Mouse (Mus musculus): ENCODE measurements around the gene Gm20662. TPM values are rescaled to one million over a fixed set of nuclear protein-coding genes. Genes with fewer than 3 reads are reported as not detected.

Gene Gm20662
- polyA plus RNA-seq, 1 experiment from 2014 or later = 0.55 TPM

DNA sequence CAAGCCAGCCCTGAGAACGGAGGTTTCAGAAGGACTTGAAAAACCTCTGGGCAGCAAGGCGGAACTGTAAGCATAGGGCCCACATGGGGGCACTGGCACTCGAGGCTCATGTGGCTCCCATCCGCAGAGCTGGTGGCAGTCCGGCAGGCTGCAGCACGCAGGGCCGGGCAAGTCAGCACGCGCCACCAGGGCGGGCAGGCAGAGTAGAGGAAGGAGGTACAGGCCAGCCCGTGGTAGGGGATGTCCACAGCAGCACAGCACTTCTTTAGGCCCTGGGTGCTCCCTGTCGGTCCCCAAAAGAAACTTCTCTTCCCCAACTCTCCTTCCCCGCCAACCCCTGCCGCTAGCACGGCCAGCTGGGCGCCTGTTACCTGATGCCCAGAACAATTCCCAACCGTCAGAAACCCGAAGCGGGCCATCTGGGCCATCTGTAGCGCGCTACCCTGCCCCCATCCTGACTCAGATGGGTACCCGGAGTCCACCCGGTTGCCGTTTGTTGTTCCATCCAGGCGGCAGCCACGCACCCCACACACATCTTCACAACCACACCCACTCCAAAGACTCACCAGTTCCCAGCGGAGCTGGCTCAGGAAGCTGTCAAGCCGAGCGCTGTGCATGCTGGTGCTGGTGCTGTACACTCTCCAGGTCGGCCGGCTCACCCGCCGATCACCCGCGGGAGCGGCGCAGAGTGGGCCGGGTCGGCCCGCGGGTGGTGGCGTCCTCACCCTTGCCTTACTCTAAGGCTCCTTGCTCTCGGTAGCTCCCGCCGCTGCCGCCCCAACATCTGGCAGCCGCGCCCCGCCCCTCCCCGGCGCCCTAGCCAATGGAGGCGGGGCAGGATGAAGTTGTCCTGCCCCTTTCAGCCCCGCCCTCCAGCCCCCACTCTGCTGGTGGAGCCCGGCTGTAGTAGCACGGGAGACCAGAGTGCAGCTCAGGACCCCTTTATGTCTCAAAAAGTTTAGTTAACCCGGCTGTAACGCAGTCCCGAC lies 10.7 kb upstream of the Gm20662 start, which contains the start of gene Inka1:
Gene Inka1 (minus strand): TSS at position 749 of the 989 bp plus-strand sequence.
- Histone ChIP-seq H3K36me3 (ENCODE audit: control insufficient read depth, insufficient read depth, low read length) (peaks cover 11% of the 10 kb centered on the region), H3K9me3 (ENCODE audit: control insufficient read depth, low read length) (no peaks in the 10 kb centered on the region), H3K27ac (replicated peaks in 1 of 2; ENCODE audit: control insufficient read depth in 1 of 2, insufficient read depth in 1 of 2, low read depth in 2 of 2, low read length in 2 of 2) (peak within 1 kb of the TSS; percentile 99 to 100), H3K4me3 (ENCODE audit: control insufficient read depth in 1 of 2, insufficient read depth in 1 of 2, low read depth in 1 of 2, low read length in 2 of 2) (peak within 1 kb of the TSS; percentile 60 to 84), H3K4me2 (ENCODE audit: low read length) (peak within 1 kb of the TSS; percentile 85), H3K4me1 (ENCODE audit: control insufficient read depth in 2 of 2, insufficient read depth in 2 of 2, low read length in 2 of 2) (peaks cover 44 to 47% of the 10 kb centered on the region in 2 experiments), H3K9ac (ENCODE audit: low read length) (peak within 1 kb of the TSS; percentile 89), H3K27me3 (ENCODE audit: control insufficient read depth, insufficient read depth, low read length) (no peaks in the 10 kb centered on the region)
- peak; percentile 55 for ATAC-seq (ENCODE audit: insufficient number of reproducible peaks, insufficient read depth, low FRiP score, low read depth)
- under 1% methylated on average over 58 of the region's 58 CpGs for WGBS

DNA sequence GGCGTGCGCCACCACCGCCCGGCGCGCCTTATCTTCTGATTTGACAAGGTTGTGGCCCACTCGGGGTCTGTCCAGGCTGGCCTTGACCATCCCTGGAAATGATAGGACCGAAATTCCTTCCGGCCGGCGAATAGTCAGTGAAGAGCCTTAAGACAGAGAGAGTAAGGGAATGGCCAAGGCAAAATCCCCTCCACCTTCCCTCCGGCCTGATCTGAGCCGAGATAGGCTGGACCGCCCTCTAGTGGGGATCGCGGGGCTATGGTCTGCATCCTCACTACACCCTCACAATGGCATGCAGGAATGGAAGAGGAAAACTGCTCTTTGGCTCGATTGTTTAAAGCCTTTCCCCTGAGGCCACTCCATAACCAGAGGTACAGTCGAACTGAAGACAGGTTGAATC lies 9.8 kb upstream of the Gm20662 start:
- H3K4me2 ChIP-seq (ENCODE audit: low read length) = peak overlapping the region; percentile 85
- peak overlapping the region; percentile 36 to 99; a peak in 2 of 4 replicates for H3K27ac ChIP-seq (replicated peaks in 1 of 2; ENCODE audit: control insufficient read depth in 1 of 2, insufficient read depth in 1 of 2, low read depth in 2 of 2, low read length in 2 of 2)
- peak overlapping the region; percentile 60 to 84 for H3K4me3 ChIP-seq (ENCODE audit: control insufficient read depth in 1 of 2, insufficient read depth in 1 of 2, low read depth in 1 of 2, low read length in 2 of 2)
- 4% methylated on average over 18 of the region's 18 CpGs for WGBS
- H3K9ac ChIP-seq (ENCODE audit: low read length) = peak overlapping the region; percentile 89
- H3K36me3 ChIP-seq (ENCODE audit: control insufficient read depth, insufficient read depth, low read length) = peaks cover 11% of the 10 kb centered on the region
- H3K9me3 ChIP-seq (ENCODE audit: control insufficient read depth, low read length) = no peaks in the 10 kb centered on the region
- H3K27me3 ChIP-seq (ENCODE audit: control insufficient read depth, insufficient read depth, low read length) = no peaks in the 10 kb centered on the region
- ATAC-seq (ENCODE audit: insufficient number of reproducible peaks, insufficient read depth, low FRiP score, low read depth) = peak; percentile 35
- peaks cover 35 to 37% of the 10 kb centered on the region in 2 experiments for H3K4me1 ChIP-seq (ENCODE audit: control insufficient read depth in 2 of 2, insufficient read depth in 2 of 2, low read length in 2 of 2)

DNA sequence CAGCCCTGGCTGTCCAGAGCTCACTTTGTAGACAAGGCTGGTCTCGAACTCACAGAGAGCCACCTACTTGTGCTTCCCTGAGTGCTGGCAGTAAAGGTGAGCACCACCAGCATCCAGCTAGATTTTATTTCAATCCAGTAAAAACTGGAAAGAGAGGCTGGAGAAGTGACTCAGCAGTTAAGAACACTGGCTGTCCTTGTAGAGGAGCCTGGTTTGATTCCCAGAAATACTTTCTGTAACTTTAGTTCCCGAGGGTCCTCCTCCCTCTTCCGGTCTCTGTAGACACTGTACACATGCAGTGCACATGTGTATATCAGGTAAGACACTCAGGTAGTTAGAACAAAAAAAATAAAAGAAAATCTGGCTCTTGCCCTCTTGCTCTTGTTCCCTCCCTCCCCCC lies 8.2 kb upstream of the Gm20662 start:
- H3K27ac ChIP-seq (replicated peaks in 1 of 2; ENCODE audit: control insufficient read depth in 1 of 2, insufficient read depth in 1 of 2, low read depth in 2 of 2, low read length in 2 of 2) = no peak overlapping the region
- H3K4me1 ChIP-seq (ENCODE audit: control insufficient read depth in 2 of 2, insufficient read depth in 2 of 2, low read length in 2 of 2) = peaks cover 21% of the 10 kb centered on the region in 2 experiments
- no peaks in the 10 kb centered on the region for H3K9me3 ChIP-seq (ENCODE audit: control insufficient read depth, low read length)
- H3K4me2 ChIP-seq (ENCODE audit: low read length) = no peak overlapping the region
- H3K27me3 ChIP-seq (ENCODE audit: control insufficient read depth, insufficient read depth, low read length) = no peaks in the 10 kb centered on the region
- no peak for ATAC-seq (ENCODE audit: insufficient number of reproducible peaks, insufficient read depth, low FRiP score, low read depth)
- peaks cover 11% of the 10 kb centered on the region for H3K36me3 ChIP-seq (ENCODE audit: control insufficient read depth, insufficient read depth, low read length)
- no peak overlapping the region for H3K9ac ChIP-seq (ENCODE audit: low read length)
- no peak overlapping the region for H3K4me3 ChIP-seq (ENCODE audit: control insufficient read depth in 1 of 2, insufficient read depth in 1 of 2, low read depth in 1 of 2, low read length in 2 of 2)
- 65% methylated on average over 3 of the region's 3 CpGs for WGBS

DNA sequence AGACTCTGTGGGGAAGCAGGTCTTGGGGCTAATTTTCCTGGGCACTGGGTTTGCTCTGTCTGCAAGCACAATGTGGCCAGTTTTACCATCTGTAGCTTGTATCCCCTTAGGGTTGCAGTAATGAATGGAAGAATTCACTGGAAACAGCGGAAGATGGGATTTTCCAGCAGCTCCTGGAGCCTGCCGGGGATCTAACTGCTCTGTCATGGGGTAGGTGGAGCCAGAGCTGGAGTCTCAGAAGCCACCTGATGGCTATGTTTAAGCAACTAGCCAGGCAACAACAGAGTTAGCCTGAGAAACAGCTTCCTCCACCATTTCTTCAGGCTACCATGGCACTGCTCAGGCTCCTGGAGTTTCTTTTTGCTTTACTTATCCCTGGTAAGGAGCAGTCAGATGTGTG lies 4.0 kb upstream of the Gm20662 start, which contains the start of gene Cdhr4:
Gene Cdhr4 (plus strand): TSS at position 301 of the 400 bp plus-strand sequence.
- H3K27ac ChIP-seq (replicated peaks in 1 of 2; ENCODE audit: control insufficient read depth in 1 of 2, insufficient read depth in 1 of 2, low read depth in 2 of 2, low read length in 2 of 2) = no peak within 1 kb of the TSS
- no peaks in the 10 kb centered on the region for H3K36me3 ChIP-seq (ENCODE audit: control insufficient read depth, insufficient read depth, low read length)
- whole genome bisulfite sequencing = 72% methylated on average over 2 of the region's 2 CpGs
- no peak for ATAC-seq (ENCODE audit: insufficient number of reproducible peaks, insufficient read depth, low FRiP score, low read depth)
- no peak within 1 kb of the TSS for H3K4me2 ChIP-seq (ENCODE audit: low read length)
- peaks cover 4 to 12% of the 10 kb centered on the region in 2 experiments; a peak in 2 of 4 replicates for H3K4me1 ChIP-seq (ENCODE audit: control insufficient read depth in 2 of 2, insufficient read depth in 2 of 2, low read length in 2 of 2)
- H3K27me3 ChIP-seq (ENCODE audit: control insufficient read depth, insufficient read depth, low read length) = no peaks in the 10 kb centered on the region
- H3K9me3 ChIP-seq (ENCODE audit: control insufficient read depth, low read length) = no peaks in the 10 kb centered on the region
- no peak within 1 kb of the TSS for H3K9ac ChIP-seq (ENCODE audit: low read length)
- no peak within 1 kb of the TSS for H3K4me3 ChIP-seq (ENCODE audit: control insufficient read depth in 1 of 2, insufficient read depth in 1 of 2, low read depth in 1 of 2, low read length in 2 of 2)

DNA sequence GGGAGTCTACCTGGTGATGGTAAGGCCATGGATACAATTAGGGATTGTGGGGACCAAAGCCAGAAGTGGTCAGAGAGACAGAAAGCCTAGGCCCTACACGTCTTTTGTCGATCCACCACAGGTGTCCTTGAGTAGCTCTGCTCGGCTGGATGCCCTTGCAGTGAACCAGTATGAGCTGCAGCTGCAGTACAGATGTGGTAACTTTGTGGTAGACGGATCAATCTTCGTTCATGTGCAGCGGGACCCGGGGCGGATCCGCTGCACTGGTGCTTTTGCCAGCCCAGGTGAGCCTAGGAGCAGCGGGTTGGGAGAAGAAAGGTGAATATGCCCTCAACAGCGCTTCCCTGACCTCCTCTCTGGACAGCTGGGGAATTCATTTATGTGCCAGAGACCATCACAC lies 3.1 kb upstream of the Gm20662 start:
- no peak for ATAC-seq (ENCODE audit: insufficient number of reproducible peaks, insufficient read depth, low FRiP score, low read depth)
- Histone ChIP-seq H3K36me3 (ENCODE audit: control insufficient read depth, insufficient read depth, low read length) (no peaks in the 10 kb centered on the region), H3K4me3 (ENCODE audit: control insufficient read depth in 1 of 2, insufficient read depth in 1 of 2, low read depth in 1 of 2, low read length in 2 of 2) (no peak overlapping the region), H3K9me3 (ENCODE audit: control insufficient read depth, low read length) (no peaks in the 10 kb centered on the region), H3K27ac (replicated peaks in 1 of 2; ENCODE audit: control insufficient read depth in 1 of 2, insufficient read depth in 1 of 2, low read depth in 2 of 2, low read length in 2 of 2) (no peak overlapping the region), H3K4me2 (ENCODE audit: low read length) (no peak overlapping the region), H3K9ac (ENCODE audit: low read length) (no peak overlapping the region), H3K27me3 (ENCODE audit: control insufficient read depth, insufficient read depth, low read length) (no peaks in the 10 kb centered on the region), H3K4me1 (ENCODE audit: control insufficient read depth in 2 of 2, insufficient read depth in 2 of 2, low read length in 2 of 2) (peaks cover 4 to 12% of the 10 kb centered on the region in 2 experiments; a peak in 2 of 4 replicates)
- 87% methylated on average over 11 of the region's 11 CpGs for WGBS

DNA sequence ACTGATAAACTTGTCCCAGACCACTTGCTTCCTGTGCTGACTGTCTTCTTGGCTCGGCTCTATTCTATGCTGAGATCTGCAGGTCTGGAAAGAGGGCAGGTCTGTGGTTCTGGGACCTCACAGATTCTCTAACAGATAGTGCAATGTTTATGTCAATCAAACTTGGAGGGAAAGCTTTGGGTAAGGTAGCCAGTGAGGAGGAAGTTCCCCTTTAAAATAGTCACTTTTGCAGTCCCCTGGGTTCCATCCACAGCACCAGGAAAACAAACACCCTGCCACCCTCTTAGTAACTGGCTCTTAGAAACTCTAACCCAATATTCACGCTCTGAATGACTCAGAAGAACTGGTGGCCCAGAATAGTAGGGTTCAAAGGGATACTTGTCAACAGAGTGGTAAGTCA lies 1.7 kb upstream of the Gm20662 start:
- H3K36me3 ChIP-seq (ENCODE audit: control insufficient read depth, insufficient read depth, low read length) = no peaks in the 10 kb centered on the region
- H3K4me3 ChIP-seq (ENCODE audit: control insufficient read depth in 1 of 2, insufficient read depth in 1 of 2, low read depth in 1 of 2, low read length in 2 of 2) = no peak overlapping the region
- H3K9ac ChIP-seq (ENCODE audit: low read length) = peak overlapping the region; percentile 38; the same call in 1 of the 2 replicates
- peaks cover 4 to 12% of the 10 kb centered on the region in 2 experiments; a peak in 2 of 4 replicates for H3K4me1 ChIP-seq (ENCODE audit: control insufficient read depth in 2 of 2, insufficient read depth in 2 of 2, low read length in 2 of 2)
- no peaks in the 10 kb centered on the region for H3K27me3 ChIP-seq (ENCODE audit: control insufficient read depth, insufficient read depth, low read length)
- no peaks in the 10 kb centered on the region for H3K9me3 ChIP-seq (ENCODE audit: control insufficient read depth, low read length)
- no peak overlapping the region for H3K27ac ChIP-seq (replicated peaks in 1 of 2; ENCODE audit: control insufficient read depth in 1 of 2, insufficient read depth in 1 of 2, low read depth in 2 of 2, low read length in 2 of 2)
- no peak for ATAC-seq (ENCODE audit: insufficient number of reproducible peaks, insufficient read depth, low FRiP score, low read depth)
- WGBS = 29% methylated on average over 2 of the region's 2 CpGs
- no peak overlapping the region for H3K4me2 ChIP-seq (ENCODE audit: low read length)

DNA sequence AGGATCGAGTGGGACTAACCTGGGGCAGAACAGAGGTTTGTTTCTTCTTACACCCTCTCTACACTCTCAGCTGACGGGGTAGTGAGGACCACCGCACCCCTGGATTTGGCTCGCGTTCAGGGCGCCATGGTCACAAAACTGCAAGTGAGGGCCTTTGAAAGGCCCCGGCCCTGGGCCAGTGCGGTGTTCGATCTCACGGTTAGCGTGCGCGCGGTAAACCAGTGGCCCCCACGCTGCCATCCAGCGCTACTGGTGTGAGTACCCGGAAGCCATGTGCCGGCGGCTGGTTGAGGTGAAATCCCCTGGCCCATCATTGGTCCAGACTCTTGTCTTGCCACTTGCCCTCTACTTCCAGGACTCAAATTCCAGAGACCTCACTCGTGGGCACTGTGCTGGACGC lies 636 bp upstream of the Gm20662 start:
- Histone ChIP-seq H3K9ac (ENCODE audit: low read length) (no peak overlapping the region), H3K4me1 (ENCODE audit: control insufficient read depth in 2 of 2, insufficient read depth in 2 of 2, low read length in 2 of 2) (peaks cover 4 to 12% of the 10 kb centered on the region in 2 experiments; a peak in 2 of 4 replicates), H3K4me3 (ENCODE audit: control insufficient read depth in 1 of 2, insufficient read depth in 1 of 2, low read depth in 1 of 2, low read length in 2 of 2) (no peak overlapping the region), H3K27me3 (ENCODE audit: control insufficient read depth, insufficient read depth, low read length) (no peaks in the 10 kb centered on the region), H3K36me3 (ENCODE audit: control insufficient read depth, insufficient read depth, low read length) (no peaks in the 10 kb centered on the region), H3K9me3 (ENCODE audit: control insufficient read depth, low read length) (no peaks in the 10 kb centered on the region), H3K4me2 (ENCODE audit: low read length) (no peak overlapping the region), H3K27ac (replicated peaks in 1 of 2; ENCODE audit: control insufficient read depth in 1 of 2, insufficient read depth in 1 of 2, low read depth in 2 of 2, low read length in 2 of 2) (no peak overlapping the region)
- 91% methylated on average over 21 of the region's 21 CpGs for WGBS
- no peak for ATAC-seq (ENCODE audit: insufficient number of reproducible peaks, insufficient read depth, low FRiP score, low read depth)

Data from heart, embryonic 14.5 days (tissue).